In the genomic region with DNA sequence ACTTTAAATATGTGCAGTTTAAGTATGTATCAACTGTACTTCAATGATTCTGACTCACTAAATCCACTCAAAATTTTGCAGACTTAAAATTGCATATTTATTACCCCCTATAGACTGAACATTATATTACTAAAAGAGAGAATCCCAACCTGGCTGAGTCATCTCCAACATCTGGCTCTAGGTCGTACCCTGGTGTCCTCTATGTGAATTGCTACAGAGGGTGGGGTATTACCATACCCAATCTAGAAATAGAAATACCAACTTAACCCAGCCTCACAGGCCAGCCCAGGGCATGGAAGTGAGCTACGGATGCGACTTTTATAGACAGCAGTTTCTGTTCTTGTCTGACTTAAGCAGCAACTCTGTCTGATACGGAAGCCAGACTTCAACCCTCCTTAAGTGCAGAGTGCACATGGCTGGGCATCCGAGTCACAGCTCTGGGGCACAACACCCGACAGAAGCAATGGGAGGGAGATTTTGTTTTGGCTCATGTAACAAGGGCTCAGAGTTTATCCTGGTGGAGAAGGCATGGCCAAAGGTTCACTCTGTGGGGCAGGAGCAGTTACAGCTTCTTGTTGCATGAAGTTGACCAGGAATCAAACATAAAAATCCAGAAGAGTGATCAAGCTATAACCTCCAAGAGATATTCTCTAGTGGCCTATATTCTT, we compare ENCODE assay signal across 28 mouse cellular contexts. TPM values are rescaled to one million over a fixed set of nuclear protein-coding genes. Genes with fewer than 3 reads are reported as not detected.
DNase-seq lines count a peak whose midpoint lies in the region; ATAC-seq and TF ChIP-seq lines count a peak whose summit lies in the region.
"Had no signal": no experiment of that assay in that cellular context is flagged by ENCODE, and none has a peak within 500 bp of the region (broad histone marks: within the 10 kb centered on the region; RNA-seq: fewer than 3 reads in every experiment).

No protein-coding gene starts in this region.

- H3K4me2 ChIP-seq in kidney, embryonic 16.5 days (replicated peaks; ENCODE audit: low read depth, low read length) = no peak overlapping the region
- H3K4me2 ChIP-seq in liver, embryonic 14.5 days (ENCODE audit: low read depth) = no peak overlapping the region
- H3K4me2 ChIP-seq in liver, embryonic 11.5 days = no peak overlapping the region
- H3K4me2 ChIP-seq in hindbrain, embryonic 16.5 days (ENCODE audit: low read length) = no peak overlapping the region
- H3K4me2 ChIP-seq: embryonic facial prominence, embryonic 12.5 days; liver, embryonic 15.5 days; midbrain, embryonic 12.5 days; neural tube, embryonic 13.5 days had no signal

- no peak for TF ChIP-seq EP300 in liver, embryonic 14.5 days (IDR thresholded peaks at IDR 0.05; ENCODE audit: low read depth)

- H3K27ac ChIP-seq in kidney, embryonic 16.5 days (ENCODE audit: low read length) = no peak overlapping the region
- H3K27ac ChIP-seq in liver, embryonic 14.5 days = no peak overlapping the region
- H3K27ac ChIP-seq in liver, embryonic 11.5 days (ENCODE audit: low read depth, low read length) = no peak overlapping the region
- H3K27ac ChIP-seq in hindbrain, embryonic 16.5 days (ENCODE audit: low read depth, low read length) = no peak overlapping the region
- H3K27ac ChIP-seq: embryonic facial prominence, embryonic 12.5 days; heart, adult 2 months; liver, embryonic 15.5 days; midbrain, embryonic 12.5 days; neural tube, embryonic 13.5 days had no signal

- 0 out of 2 replicates have a peak, but pooled peaks have one; percentile 3 for TF ChIP-seq CTCF in liver, embryonic 14.5 days (IDR thresholded peaks at IDR 0.05; ENCODE audit: low read depth)

- peak; percentile 29 for DNase-seq in kidney, adult 18-20 months
- DNase-seq in liver, embryonic 14.5 days (ENCODE audit: low read depth in 3 of 3, low spot score in 3 of 3) = no peak
- DNase-seq in liver, embryonic 11.5 days (ENCODE audit: low spot score) = no peak
- DNase-seq in kidney, postnatal 10 days = peak; percentile 16
- peak; percentile 13 for DNase-seq in yolk sac, embryonic 10.5 days (ENCODE audit: low spot score)
- DNase-seq in lung, postnatal 14 days = no peak
- DNase-seq: adrenal gland, postnatal 14 days; cerebellum, adult 2 months; gastrocnemius, postnatal 10 days; heart, adult 2 months; left cerebral cortex, postnatal 4 days; lung, postnatal 10 days; spleen, adult 18-20 months; thymus, postnatal 36 days had no signal

- no peaks in the 10 kb centered on the region for H3K27me3 ChIP-seq in kidney, embryonic 16.5 days (ENCODE audit: insufficient read depth, low read length)
- no peaks in the 10 kb centered on the region for H3K27me3 ChIP-seq in liver, embryonic 14.5 days (ENCODE audit: control insufficient read depth, insufficient read depth, low read length)
- H3K27me3 ChIP-seq in liver, embryonic 11.5 days (replicated peaks; ENCODE audit: control insufficient read depth, insufficient read depth, low read length) = no peaks in the 10 kb centered on the region
- no peaks in the 10 kb centered on the region for H3K27me3 ChIP-seq in hindbrain, embryonic 16.5 days (replicated peaks; ENCODE audit: control insufficient read depth, insufficient read depth, low read length)
- H3K27me3 ChIP-seq: embryonic facial prominence, embryonic 12.5 days; liver, embryonic 15.5 days; midbrain, embryonic 12.5 days; neural tube, embryonic 13.5 days had no signal

- H3K9ac ChIP-seq in kidney, embryonic 16.5 days (replicated peaks; ENCODE audit: low read length) = no peak overlapping the region
- no peak overlapping the region for H3K9ac ChIP-seq in liver, embryonic 14.5 days (replicated peaks)
- H3K9ac ChIP-seq in liver, embryonic 11.5 days (ENCODE audit: low read depth, low read length) = no peak overlapping the region
- no peak overlapping the region for H3K9ac ChIP-seq in hindbrain, embryonic 16.5 days (ENCODE audit: low read depth, low read length)
- H3K9ac ChIP-seq: embryonic facial prominence, embryonic 12.5 days; liver, embryonic 15.5 days; midbrain, embryonic 12.5 days; neural tube, embryonic 13.5 days had no signal

- ATAC-seq in kidney, embryonic 16.5 days (ENCODE audit: low FRiP score, low TSS enrichment) = no peak
- ATAC-seq in liver, embryonic 14.5 days (ENCODE audit: insufficient read depth) = no peak
- ATAC-seq in liver, embryonic 11.5 days (replicated peaks; ENCODE audit: low FRiP score) = no peak
- ATAC-seq in hindbrain, embryonic 16.5 days = no peak
- ATAC-seq: activated CD4-positive, CD25-positive, alpha-beta regulatory T cell, adult 4 months; forebrain, embryonic 16.5 days; inflammation-experienced regulatory T-cells, adult 6 months; Patski had no signal

- no peaks in the 10 kb centered on the region for H3K9me3 ChIP-seq in kidney, embryonic 16.5 days (ENCODE audit: low read length)
- no peaks in the 10 kb centered on the region for H3K9me3 ChIP-seq in liver, embryonic 14.5 days (ENCODE audit: control insufficient read depth, low read length)
- H3K9me3 ChIP-seq in liver, embryonic 11.5 days (ENCODE audit: control insufficient read depth, low read length) = no peaks in the 10 kb centered on the region
- no peaks in the 10 kb centered on the region for H3K9me3 ChIP-seq in hindbrain, embryonic 16.5 days (ENCODE audit: control insufficient read depth, low read length)
- H3K9me3 ChIP-seq: embryonic facial prominence, embryonic 12.5 days; liver, embryonic 15.5 days; midbrain, embryonic 12.5 days; neural tube, embryonic 13.5 days had no signal

- H3K36me3 ChIP-seq in kidney, embryonic 16.5 days (ENCODE audit: insufficient read depth, low read length) = no peaks in the 10 kb centered on the region
- no peaks in the 10 kb centered on the region for H3K36me3 ChIP-seq in liver, embryonic 14.5 days (replicated peaks; ENCODE audit: control insufficient read depth, insufficient read depth, low read depth)
- no peaks in the 10 kb centered on the region for H3K36me3 ChIP-seq in liver, embryonic 11.5 days (ENCODE audit: control insufficient read depth, insufficient read depth, low read length)
- H3K36me3 ChIP-seq in hindbrain, embryonic 16.5 days (ENCODE audit: control insufficient read depth, insufficient read depth, low read length) = no peaks in the 10 kb centered on the region
- H3K36me3 ChIP-seq: embryonic facial prominence, embryonic 12.5 days; liver, embryonic 15.5 days; midbrain, embryonic 12.5 days; neural tube, embryonic 13.5 days had no signal

- WGBS in kidney, embryonic 16.5 days = 75% methylated on average over 6 of the region's 6 CpGs
- WGBS in liver, embryonic 14.5 days (ENCODE audit: insufficient replicate concordance) = 51% methylated on average over 6 of the region's 6 CpGs
- 73% methylated on average over 6 of the region's 6 CpGs for WGBS in liver, embryonic 11.5 days
- WGBS in hindbrain, embryonic 16.5 days = 85% methylated on average over 6 of the region's 6 CpGs

- H3K4me1 ChIP-seq in kidney, embryonic 16.5 days (ENCODE audit: insufficient read depth, low read length) = no peaks in the 10 kb centered on the region; the same call in 1 of the 2 replicates
- no peaks in the 10 kb centered on the region for H3K4me1 ChIP-seq in liver, embryonic 14.5 days (replicated peaks; ENCODE audit: control insufficient read depth in 2 of 2, insufficient read depth in 2 of 2, low read length in 1 of 2)
- no peaks in the 10 kb centered on the region for H3K4me1 ChIP-seq in liver, embryonic 11.5 days (replicated peaks; ENCODE audit: control insufficient read depth, insufficient read depth, low read length)
- no peaks in the 10 kb centered on the region for H3K4me1 ChIP-seq in hindbrain, embryonic 16.5 days (ENCODE audit: control insufficient read depth, insufficient read depth, low read depth, low read length)
- H3K4me1 ChIP-seq: embryonic facial prominence, embryonic 12.5 days; liver, embryonic 15.5 days; midbrain, embryonic 12.5 days; neural tube, embryonic 13.5 days had no signal

- no peak overlapping the region for H3K4me3 ChIP-seq in kidney, embryonic 16.5 days (ENCODE audit: low read length)
- no peak overlapping the region for H3K4me3 ChIP-seq in liver, embryonic 14.5 days (ENCODE audit: insufficient read depth in 1 of 2, low read depth in 2 of 2, low read length in 2 of 2)
- H3K4me3 ChIP-seq in liver, embryonic 11.5 days (ENCODE audit: low read depth, low read length) = no peak overlapping the region
- no peak overlapping the region for H3K4me3 ChIP-seq in hindbrain, embryonic 16.5 days (ENCODE audit: low read length)
- H3K4me3 ChIP-seq: embryonic facial prominence, embryonic 12.5 days; heart, adult 2 months; liver, embryonic 15.5 days; midbrain, embryonic 12.5 days; neural tube, embryonic 13.5 days had no signal

RNA-seq across cellular contexts. Expression of gene Afm, which starts 6.3 kb away (rescaled TPM):
- 11.6 and 12.8 TPM in 2 replicates for polyA plus RNA-seq in kidney, embryonic 16.5 days (2015; fragmentation: Nextera tagmentation; extraction: Ambion mirVana)
- 8.9 and 11.1 TPM in 2 replicates for polyA plus RNA-seq in liver, embryonic 14.5 days (2012; rRNA removed)
- 16.8 and 19.0 TPM in 2 replicates for polyA plus RNA-seq in liver, embryonic 14.5 days (2014; fragmentation: Nextera tagmentation; extraction: Ambion mirVana)
- polyA plus RNA-seq in liver, embryonic 11.5 days (2014; fragmentation: Nextera tagmentation; extraction: Ambion mirVana) = 8.8 and 11.4 TPM in 2 replicates
- polyA plus RNA-seq in hindbrain, embryonic 16.5 days (2015; fragmentation: Nextera tagmentation; extraction: Ambion mirVana) = not detected in 2 replicates
- polyA plus RNA-seq: C2C12; cerebellum, adult 2 months; cortical plate, adult 2 months; embryonic facial prominence, embryonic 12.5 days; forebrain, embryonic 16.5 days; heart, adult 2 months; hindbrain, embryonic 11.5 days; inflammation-experienced regulatory T-cells, adult 6 months; midbrain, embryonic 12.5 days; neural tube, embryonic 13.5 days had no signal

RNA-seq across cellular contexts. Expression of gene Afp, which starts 21.9 kb away (rescaled TPM):
- polyA plus RNA-seq in kidney, embryonic 16.5 days (2015; fragmentation: Nextera tagmentation; extraction: Ambion mirVana) = 122 and 139 TPM in 2 replicates
- polyA plus RNA-seq in liver, embryonic 14.5 days (2012; rRNA removed) = 4,562 and 11,484 TPM in 2 replicates
- 8,021 and 8,530 TPM in 2 replicates for polyA plus RNA-seq in liver, embryonic 14.5 days (2014; fragmentation: Nextera tagmentation; extraction: Ambion mirVana)
- polyA plus RNA-seq in liver, embryonic 11.5 days (2014; fragmentation: Nextera tagmentation; extraction: Ambion mirVana) = 6,352 and 6,971 TPM in 2 replicates
- polyA plus RNA-seq in hindbrain, embryonic 16.5 days (2015; fragmentation: Nextera tagmentation; extraction: Ambion mirVana) = 0.50 and 0.74 TPM in 2 replicates
- polyA plus RNA-seq: heart, adult 2 months; hindbrain, embryonic 11.5 days; Patski had no signal

RNA-seq across cellular contexts. Expression of gene 5830473C10Rik, which starts 48.5 kb away (rescaled TPM):
- polyA plus RNA-seq in kidney, embryonic 16.5 days (2015; fragmentation: Nextera tagmentation; extraction: Ambion mirVana) = 0.35 and 0.39 TPM in 2 replicates
- polyA plus RNA-seq in liver, embryonic 14.5 days (2012; rRNA removed) = 0.79 and 0.85 TPM in 2 replicates
- 0.53 and 0.72 TPM in 2 replicates for polyA plus RNA-seq in liver, embryonic 14.5 days (2014; fragmentation: Nextera tagmentation; extraction: Ambion mirVana)
- 0.19 and 0.35 TPM in 2 replicates for polyA plus RNA-seq in liver, embryonic 11.5 days (2014; fragmentation: Nextera tagmentation; extraction: Ambion mirVana)
- 0.06 and 0.12 TPM in 2 replicates for polyA plus RNA-seq in hindbrain, embryonic 16.5 days (2015; fragmentation: Nextera tagmentation; extraction: Ambion mirVana)
- polyA plus RNA-seq: activated CD4-positive, CD25-positive, alpha-beta regulatory T cell, adult 4 months; C2C12; cerebellum, adult 2 months; forebrain, embryonic 16.5 days; heart, adult 2 months; heart, embryonic 16.5 days; hindbrain, embryonic 11.5 days; midbrain, embryonic 12.5 days; neural tube, embryonic 13.5 days had no signal

RNA-seq across cellular contexts. Expression of gene Alb, which starts 51.7 kb away (rescaled TPM):
- 15.6 and 20.6 TPM in 2 replicates for polyA plus RNA-seq in kidney, embryonic 16.5 days (2015; fragmentation: Nextera tagmentation; extraction: Ambion mirVana)
- 9,059 and 10,825 TPM in 2 replicates for polyA plus RNA-seq in liver, embryonic 14.5 days (2012; rRNA removed)
- polyA plus RNA-seq in liver, embryonic 14.5 days (2014; fragmentation: Nextera tagmentation; extraction: Ambion mirVana) = 3,181 and 3,484 TPM in 2 replicates
- 772 and 788 TPM in 2 replicates for polyA plus RNA-seq in liver, embryonic 11.5 days (2014; fragmentation: Nextera tagmentation; extraction: Ambion mirVana)
- 0.07 TPM in 1 of 2 replicates, not detected in the other for polyA plus RNA-seq in hindbrain, embryonic 16.5 days (2015; fragmentation: Nextera tagmentation; extraction: Ambion mirVana)
- polyA plus RNA-seq: activated CD4-positive, CD25-positive, alpha-beta regulatory T cell, adult 4 months; C2C12; hindbrain, embryonic 11.5 days; inflammation-experienced regulatory T-cells, adult 6 months; midbrain, embryonic 12.5 days; Patski had no signal

Comparison
In these comparisons a context has a peak if more than half of its experiments do, and no peak if none do; other contexts are left out.
1. DNase-seq: peak in kidney, adult 18-20 months (single experiment), kidney, postnatal 10 days (single experiment) and yolk sac, embryonic 10.5 days (single experiment); none in liver, embryonic 14.5 days (0 of 3), liver, embryonic 11.5 days (single experiment) and lung, postnatal 14 days (single experiment).
2. RNA of gene Afp, which starts 21.9 kb away (polyA plus RNA-seq): 4,562 to 11,484 TPM in liver, embryonic 14.5 days, 6,352 to 6,971 TPM in liver, embryonic 11.5 days and 122 to 139 TPM in kidney, embryonic 16.5 days; 0.50 to 0.74 TPM in hindbrain, embryonic 16.5 days; every median in the first group is over 10 times any median in the second.